Mouse (Mus musculus): Measurements from ENCODE around the gene Gm21671. TPM values are rescaled to one million over a fixed set of nuclear protein-coding genes. Genes with fewer than 3 reads are reported as not detected.
"Not testable (repeated sequence)": the region's sequence is repeated elsewhere in the genome, so short reads cannot be mapped to it uniquely, and the experiment has no call there.

Gm21671 gene
- 0.06 TPM in 1 of 2 replicates, not detected in the other for polyA plus RNA-seq (2015; fragmentation: Nextera tagmentation; extraction: Ambion mirVana)

DNA sequence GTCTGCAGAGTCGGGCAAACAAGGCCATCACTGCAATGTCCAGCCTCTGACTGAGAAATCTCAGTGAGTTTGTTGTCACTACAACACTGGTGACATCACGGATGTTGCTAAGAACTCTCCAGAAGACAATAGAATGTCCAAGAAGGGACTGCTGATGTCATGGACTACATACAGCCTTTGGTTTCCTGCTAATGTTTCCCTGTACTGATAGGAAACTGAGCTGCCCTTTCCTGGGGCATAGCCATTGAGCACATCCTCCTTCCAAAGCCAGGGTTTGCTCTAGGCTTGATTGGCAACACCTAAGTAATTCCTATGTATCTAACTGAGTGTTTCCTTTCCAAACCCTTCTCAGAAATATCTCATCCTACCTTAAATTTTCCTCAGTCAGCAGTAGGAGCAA lies at the start of gene Gm21671:
Gene Gm21671 (minus strand): TSS at position 101 of the 400 bp plus-strand sequence.
- 73% methylated on average over 2 of the region's 2 CpGs for WGBS
- not testable (repeated sequence) for H3K36me3 ChIP-seq; H3K4me1 ChIP-seq; H3K9ac ChIP-seq; ATAC-seq (ENCODE audit: insufficient read depth, low FRiP score, low read depth); H3K4me2 ChIP-seq; H3K27me3 ChIP-seq (replicated peaks); H3K27ac ChIP-seq; H3K4me3 ChIP-seq (replicated peaks); H3K9me3 ChIP-seq

DNA sequence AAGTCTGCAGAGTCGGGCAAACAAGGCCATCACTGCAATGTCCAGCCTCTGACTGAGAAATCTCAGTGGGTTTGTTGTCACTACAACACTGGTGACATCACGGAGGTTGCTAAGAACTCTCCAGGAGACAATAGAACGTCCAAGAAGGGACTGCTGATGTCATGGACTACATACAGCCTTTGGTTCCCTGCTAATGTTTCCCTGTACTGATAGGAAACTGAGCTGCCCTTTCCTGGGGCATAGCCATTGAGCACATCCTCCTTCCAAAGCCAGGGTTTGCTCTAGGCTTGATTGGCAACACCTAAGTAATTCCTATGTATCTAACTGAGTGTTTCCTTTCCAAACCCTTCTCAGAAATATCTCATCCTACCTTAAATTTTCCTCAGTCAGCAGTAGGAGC lies 34.3 kb upstream of the Gm21671 start, which contains the start of gene Gm21698:
Gene Gm21698 (minus strand): TSS at position 101 of the 400 bp plus-strand sequence.
- H3K4me3 ChIP-seq (replicated peaks); H3K27ac ChIP-seq; H3K4me1 ChIP-seq; H3K4me2 ChIP-seq; H3K27me3 ChIP-seq (replicated peaks); H3K36me3 ChIP-seq; H3K9ac ChIP-seq; H3K9me3 ChIP-seq; ATAC-seq (ENCODE audit: insufficient read depth, low FRiP score, low read depth): not testable (repeated sequence)
- WGBS: no CpG with 5 or more reads among the region's 3 CpGs

DNA sequence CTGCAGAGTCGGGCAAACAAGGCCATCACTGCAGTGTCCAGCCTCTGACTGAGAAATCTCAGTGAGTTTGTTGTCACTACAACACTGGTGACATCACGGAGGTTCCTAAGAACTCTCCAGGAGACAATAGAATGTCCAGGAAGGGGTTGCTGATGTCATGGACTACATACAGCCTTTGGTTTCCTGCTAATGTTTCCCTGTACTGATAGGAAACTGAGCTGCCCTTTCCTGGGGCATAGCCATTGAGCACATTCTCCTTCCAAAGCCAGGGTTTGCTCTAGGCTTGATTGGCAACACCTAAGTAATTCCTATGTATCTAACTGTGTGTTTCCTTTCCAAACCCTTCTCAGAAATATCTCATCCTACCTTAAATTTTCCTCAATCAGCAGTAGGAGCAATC lies 18.3 kb upstream of the Gm21671 start, which contains the start of gene Gm21680:
Gene Gm21680 (minus strand): TSS at position 101 of the 400 bp plus-strand sequence.
- WGBS: no CpG with 5 or more reads among the region's 2 CpGs
- not testable (repeated sequence) for H3K36me3 ChIP-seq; H3K4me1 ChIP-seq; H3K4me2 ChIP-seq; H3K9me3 ChIP-seq; H3K4me3 ChIP-seq (replicated peaks); H3K27me3 ChIP-seq (replicated peaks); H3K27ac ChIP-seq; H3K9ac ChIP-seq; ATAC-seq (ENCODE audit: insufficient read depth, low FRiP score, low read depth)

DNA sequence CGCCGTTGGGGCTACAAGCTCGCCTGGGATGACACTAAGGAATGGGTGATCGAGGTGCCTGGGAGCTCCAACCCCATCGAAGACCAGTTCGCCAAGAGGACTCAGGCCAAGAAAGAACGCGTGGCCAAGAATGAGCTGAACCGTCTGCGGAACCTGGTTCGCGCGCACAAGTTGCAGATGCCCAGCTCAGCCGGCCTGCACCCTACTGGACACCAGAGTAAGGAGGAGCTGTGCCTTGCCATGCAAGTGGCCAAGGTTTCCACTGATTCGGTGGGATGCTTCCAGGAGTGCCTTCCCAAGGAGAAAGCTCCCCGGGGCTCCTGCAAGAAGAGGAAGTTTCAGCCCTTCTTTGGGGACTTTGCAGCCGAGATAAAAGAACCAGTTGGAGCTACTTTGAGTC lies 2.8 kb upstream of the Gm21671 start:
- not testable (repeated sequence) for ATAC-seq (ENCODE audit: insufficient read depth, low FRiP score, low read depth)

DNA sequence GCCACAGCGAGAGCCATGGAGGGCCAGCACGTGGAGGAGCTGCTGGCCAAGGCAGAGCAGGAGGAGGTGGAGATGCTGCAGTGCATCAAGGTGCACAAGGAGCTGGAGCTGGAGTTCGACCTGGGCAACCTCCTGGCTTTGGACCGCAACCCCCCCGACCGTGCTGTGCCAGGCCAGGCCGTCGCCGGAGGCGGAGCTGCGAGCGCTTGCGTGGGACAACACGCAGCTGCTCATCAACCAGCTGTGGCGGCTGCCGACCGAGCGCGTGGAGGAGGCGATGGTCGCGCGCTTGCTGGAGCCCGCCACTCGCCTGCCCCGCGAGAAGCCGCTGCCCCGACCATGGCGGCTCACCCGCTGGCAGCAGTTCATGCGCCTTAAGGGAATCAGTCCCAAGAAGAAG lies 2.4 kb upstream of the Gm21671 start:
- not testable (repeated sequence) for H3K9ac ChIP-seq; H3K9me3 ChIP-seq; H3K4me1 ChIP-seq; H3K27me3 ChIP-seq (replicated peaks); H3K36me3 ChIP-seq; H3K27ac ChIP-seq
- peak overlapping the region; percentile 37 for H3K4me2 ChIP-seq
- WGBS: 18% methylated on average over 32 of the region's 32 CpGs
- peak overlapping the region; percentile 5; the same call in 1 of the 2 replicates for H3K4me3 ChIP-seq (replicated peaks)
- ATAC-seq (ENCODE audit: insufficient read depth, low FRiP score, low read depth): 0 out of 2 replicates have a peak, but pooled peaks have one; percentile 18

More for the DNA sequence above, 2.8 kb upstream of the Gm21671 start:
- H3K27ac ChIP-seq; H3K4me1 ChIP-seq; H3K9me3 ChIP-seq; H3K4me3 ChIP-seq (replicated peaks); H3K9ac ChIP-seq; H3K27me3 ChIP-seq (replicated peaks); H3K36me3 ChIP-seq: not testable (repeated sequence)
- 48% methylated on average over 17 of the region's 17 CpGs for WGBS
- H3K4me2 ChIP-seq: peak overlapping the region; percentile 37

DNA sequence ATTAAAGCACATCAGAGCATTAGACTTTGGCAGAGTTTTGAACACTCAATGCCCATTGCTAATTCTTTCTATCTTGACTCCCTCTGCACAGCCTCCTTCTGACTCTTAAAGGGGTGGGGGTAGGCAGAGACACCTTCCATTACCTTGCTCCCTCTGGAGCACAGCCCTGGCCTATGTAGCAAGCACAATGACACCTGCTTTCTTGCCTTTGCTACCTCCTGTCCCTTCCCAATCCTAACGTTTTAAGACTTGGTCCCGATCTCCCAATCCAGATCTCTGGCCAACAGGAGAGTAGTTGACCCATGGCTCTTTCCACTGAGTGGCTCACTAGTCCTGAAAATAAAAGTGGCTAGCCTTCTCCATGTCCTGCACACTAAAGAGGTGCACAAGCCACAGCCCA lies 8.8 kb downstream of the Gm21671 start:
- H3K4me2 ChIP-seq; H3K36me3 ChIP-seq; H3K4me3 ChIP-seq (replicated peaks); H3K27ac ChIP-seq; H3K9me3 ChIP-seq; H3K4me1 ChIP-seq; ATAC-seq (ENCODE audit: insufficient read depth, low FRiP score, low read depth); H3K9ac ChIP-seq; H3K27me3 ChIP-seq (replicated peaks): not testable (repeated sequence)
- WGBS: 78% methylated on average over 2 of the region's 2 CpGs

DNA sequence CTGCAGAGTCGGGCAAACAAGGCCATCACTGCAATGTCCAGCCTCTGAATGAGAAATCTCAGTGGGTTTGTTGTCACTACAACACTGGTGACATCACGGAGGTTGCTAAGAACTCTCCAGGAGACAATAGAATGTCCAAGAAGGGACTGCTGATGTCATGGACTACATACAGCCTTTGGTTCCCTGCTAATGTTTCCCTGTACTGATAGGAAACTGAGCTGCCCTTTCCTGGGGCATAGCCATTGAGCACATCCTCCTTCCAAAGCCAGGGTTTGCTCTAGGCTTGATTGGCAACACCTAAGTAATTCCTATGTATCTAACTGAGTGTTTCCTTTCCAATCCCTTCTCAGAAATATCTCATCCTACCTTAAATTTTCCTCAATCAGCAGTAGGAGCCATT lies 11.9 kb downstream of the Gm21671 start, which contains the start of gene Gm21663:
Gene Gm21663 (minus strand): TSS at position 101 of the 400 bp plus-strand sequence.
- not testable (repeated sequence) for H3K4me3 ChIP-seq (replicated peaks); H3K9ac ChIP-seq; H3K27ac ChIP-seq; H3K36me3 ChIP-seq; ATAC-seq (ENCODE audit: insufficient read depth, low FRiP score, low read depth); H3K27me3 ChIP-seq (replicated peaks); H3K4me2 ChIP-seq; H3K4me1 ChIP-seq; H3K9me3 ChIP-seq
- WGBS: 49% methylated on average over 2 of the region's 2 CpGs

Other genes starting within 250 kb of the Gm21671 start
- 8.2 and 8.6 TPM in 2 replicates for gene Xrcc2, start 248.6 kb downstream of the Gm21671 start, polyA plus RNA-seq (2015; fragmentation: Nextera tagmentation; extraction: Ambion mirVana)
- 3.8 and 4.1 TPM in 2 replicates for gene Actr3b, start 194.4 kb downstream of the Gm21671 start, polyA plus RNA-seq (2015; fragmentation: Nextera tagmentation; extraction: Ambion mirVana)
- 0.05 TPM in 1 of 2 replicates, not detected in the other for gene Gm21663, start 12.0 kb downstream of the Gm21671 start, polyA plus RNA-seq (2015; fragmentation: Nextera tagmentation; extraction: Ambion mirVana)
- 0.08 and 0.17 TPM in 2 replicates for gene Gm21680, start 18.2 kb upstream of the Gm21671 start, polyA plus RNA-seq (2015; fragmentation: Nextera tagmentation; extraction: Ambion mirVana)
- 0.17 TPM in 1 of 2 replicates, not detected in the other for gene Gm21698, start 34.2 kb upstream of the Gm21671 start, polyA plus RNA-seq (2015; fragmentation: Nextera tagmentation; extraction: Ambion mirVana)
- gene Gm1979, start 50.4 kb upstream of the Gm21671 start, polyA plus RNA-seq (2015; fragmentation: Nextera tagmentation; extraction: Ambion mirVana): 0.12 TPM in 1 of 2 replicates, not detected in the other
- not detected in 2 replicates for gene Gm5862, start 68.5 kb upstream of the Gm21671 start, polyA plus RNA-seq (2015; fragmentation: Nextera tagmentation; extraction: Ambion mirVana)
- 0.06 and 0.08 TPM in 2 replicates for gene Speer4a, start 85.1 kb upstream of the Gm21671 start, polyA plus RNA-seq (2015; fragmentation: Nextera tagmentation; extraction: Ambion mirVana)
- gene Gm7347, start 104.2 kb upstream of the Gm21671 start, polyA plus RNA-seq (2015; fragmentation: Nextera tagmentation; extraction: Ambion mirVana): not detected in 2 replicates
- gene Gm10471, start 134.9 kb upstream of the Gm21671 start, polyA plus RNA-seq (2015; fragmentation: Nextera tagmentation; extraction: Ambion mirVana): 0.05 TPM in 1 of 2 replicates, not detected in the other
- not detected in 2 replicates for gene 5031410I06Rik, start 150.9 kb upstream of the Gm21671 start, polyA plus RNA-seq (2015; fragmentation: Nextera tagmentation; extraction: Ambion mirVana)
- gene Gm10220, start 167.0 kb upstream of the Gm21671 start, polyA plus RNA-seq (2015; fragmentation: Nextera tagmentation; extraction: Ambion mirVana): 0.08 TPM in 1 of 2 replicates, not detected in the other

Data from stomach, embryonic 15.5 days (tissue).